Mouse (Mus musculus) frontal cortex, postnatal 36 days (tissue): ENCODE results near the gene Gm49661.
A peak's percentile ranks its signal among the peaks of the same experiment; 100 is the strongest.

ENCODE experiments used
- DNase-seq, 2 experiments: peaks; one replicate each; pipeline ENCODE4 v3.0.0; 2022; ENCODE audit warnings: low spot score in 2 of 2

Gene Gm49661

GRCm38 (mm10) chr8:84984294-84985048 is 15.2 kb upstream of the Gm49661 start:
- no peak for DNase-seq

- no peak for DNase-seq
Measured at GRCm38 (mm10) chr8:84982499-84983011, 13.3 kb upstream of the Gm49661 start.

GRCm38 (mm10) chr8:84981644-84982498 is 12.6 kb upstream of the Gm49661 start:
- no peak for DNase-seq

GRCm38 (mm10) chr8:84980622-84981358 is 11.6 kb upstream of the Gm49661 start:
- DNase-seq: peak in 1 of 2 experiments; percentile 50

- DNase-seq: peak; percentile 93
Measured at GRCm38 (mm10) chr8:84979599-84980421, 10.6 kb upstream of the Gm49661 start.

GRCm38 (mm10) chr8:84978248-84978940 is 9.2 kb upstream of the Gm49661 start, which contains the start of gene Junb:
TSS of gene Junb (minus strand) at chr8:84978718.
- DNase-seq: peak; percentile 96 to 97

GRCm38 (mm10) chr8:84977435-84978247 is 8.4 kb upstream of the Gm49661 start:
- peak; percentile 60 to 64 for DNase-seq

- no peak for DNase-seq
Measured at GRCm38 (mm10) chr8:84976763-84977434, 7.7 kb upstream of the Gm49661 start.

- DNase-seq: peak; percentile 95 to 96
Measured at GRCm38 (mm10) chr8:84976031-84976762, 7.0 kb upstream of the Gm49661 start.

GRCm38 (mm10) chr8:84975434-84975833 is 6.2 kb upstream of the Gm49661 start:
- DNase-seq: peak; percentile 61 to 67

- no peak for DNase-seq
Measured at GRCm38 (mm10) chr8:84974543-84975142, 5.4 kb upstream of the Gm49661 start.

- DNase-seq: no peak
Measured at GRCm38 (mm10) chr8:84973803-84974542, 4.7 kb upstream of the Gm49661 start.

- DNase-seq: no peak
Measured at GRCm38 (mm10) chr8:84973079-84973478, 3.8 kb upstream of the Gm49661 start.

GRCm38 (mm10) chr8:84970913-84971312 is 1.7 kb upstream of the Gm49661 start:
- no peak for DNase-seq

GRCm38 (mm10) chr8:84970135-84970790 is 1.0 kb upstream of the Gm49661 start:
- no peak for DNase-seq

GRCm38 (mm10) chr8:84968650-84969049 is 583 bp downstream of the Gm49661 start:
- no peak for DNase-seq
